In the genomic region with DNA sequence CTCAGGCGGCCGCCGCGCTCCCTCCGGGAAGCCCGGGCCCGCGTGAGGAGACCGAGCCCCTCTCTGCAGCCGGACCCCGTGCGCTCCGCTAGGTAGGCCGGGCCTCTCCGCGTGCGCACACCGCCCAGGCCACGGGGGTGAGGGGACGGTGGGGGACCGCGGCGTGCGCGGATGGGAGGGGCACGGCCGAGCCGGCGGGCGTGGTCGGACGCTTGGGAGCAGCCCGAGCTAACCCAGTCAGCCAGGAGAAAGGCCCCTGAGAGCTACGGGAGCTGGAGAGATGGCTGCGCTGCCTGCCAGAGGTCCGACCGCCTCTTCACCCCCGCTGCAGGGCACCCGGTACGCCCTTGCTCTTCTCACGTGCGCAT, we compare ENCODE assay signal across 8 mouse cellular contexts. TPM values are rescaled to one million over a fixed set of nuclear protein-coding genes. Genes with fewer than 3 reads are reported as not detected.
A peak's percentile ranks its signal among the peaks of the same experiment; 100 is the strongest.
DNase-seq lines count a peak whose midpoint lies in the region; ATAC-seq and TF ChIP-seq lines count a peak whose summit lies in the region.

No protein-coding gene starts in this region.

- peaks cover 28% of the 10 kb centered on the region for H3K36me3 ChIP-seq in embryonic facial prominence, embryonic 15.5 days
- H3K36me3 ChIP-seq in hindbrain, postnatal 0 days (ENCODE audit: insufficient read depth, low read length): peaks cover 20% of the 10 kb centered on the region
- peaks cover 41% of the 10 kb centered on the region for H3K36me3 ChIP-seq in lung, embryonic 14.5 days (ENCODE audit: insufficient read depth)

- H3K27me3 ChIP-seq in embryonic facial prominence, embryonic 15.5 days: 0 out of 2 replicates have a peak, but pooled peaks cover 3% of the 10 kb centered on the region
- H3K27me3 ChIP-seq in hindbrain, postnatal 0 days (ENCODE audit: insufficient read depth, low read length): no peaks in the 10 kb centered on the region
- no peaks in the 10 kb centered on the region for H3K27me3 ChIP-seq in lung, embryonic 14.5 days (ENCODE audit: insufficient read depth, low read length)

- peak overlapping the region; percentile 67 for H3K9ac ChIP-seq in embryonic facial prominence, embryonic 15.5 days
- peak overlapping the region; percentile 97 for H3K9ac ChIP-seq in hindbrain, postnatal 0 days (replicated peaks; ENCODE audit: low read length)
- H3K9ac ChIP-seq in lung, embryonic 14.5 days: peak overlapping the region; percentile 91

- peak; percentile 88 for ATAC-seq in embryonic facial prominence, embryonic 15.5 days (ENCODE audit: insufficient number of reproducible peaks, low FRiP score, low TSS enrichment, low read depth)
- peak; percentile 88 for ATAC-seq in hindbrain, postnatal 0 days
- ATAC-seq in lung, embryonic 14.5 days (ENCODE audit: insufficient read depth): peak; percentile 91

- DNase-seq in kidney, adult 8-10 months: peak; percentile 52 to 56
- DNase-seq in kidney, adult 11 months: no peak
- DNase-seq in MN1 (ENCODE audit: low spot score): peak; percentile 86
- DNase-seq in hindbrain, postnatal 0 days (ENCODE audit: low spot score): peak; percentile 52
- peak; percentile 73 for DNase-seq in lung, embryonic 14.5 days
- DNase-seq in spleen, postnatal 36 days (ENCODE audit: low spot score in 2 of 2): peak; percentile 66 to 67
- no peak for DNase-seq in thymus, postnatal 0 days (ENCODE audit: low spot score)

- H3K4me1 ChIP-seq in embryonic facial prominence, embryonic 15.5 days: peaks cover 24% of the 10 kb centered on the region
- peaks cover 9% of the 10 kb centered on the region; the same call in 1 of the 2 replicates for H3K4me1 ChIP-seq in hindbrain, postnatal 0 days (ENCODE audit: insufficient read depth, low read length)
- 0 out of 2 replicates have a peak, but pooled peaks cover 5% of the 10 kb centered on the region for H3K4me1 ChIP-seq in lung, embryonic 14.5 days (ENCODE audit: insufficient read depth)

- peak overlapping the region; percentile 66 for H3K4me3 ChIP-seq in embryonic facial prominence, embryonic 15.5 days (replicated peaks)
- H3K4me3 ChIP-seq in hindbrain, postnatal 0 days (ENCODE audit: low read length): peak overlapping the region; percentile 94
- H3K4me3 ChIP-seq in lung, embryonic 14.5 days (ENCODE audit: low read depth, low read length): peak overlapping the region; percentile 94

- WGBS in embryonic facial prominence, embryonic 15.5 days: under 1% methylated on average over 37 of the region's 42 CpGs
- WGBS in hindbrain, postnatal 0 days: 1% methylated on average over 42 of the region's 42 CpGs
- WGBS in lung, embryonic 14.5 days: under 1% methylated on average over 39 of the region's 42 CpGs

- no peak for TF ChIP-seq CTCF in hindbrain, postnatal 0 days (IDR thresholded peaks at IDR 0.05; ENCODE audit: low read depth)
- no peak for TF ChIP-seq CTCF in lung, embryonic 14.5 days (IDR thresholded peaks at IDR 0.05; ENCODE audit: low read depth)

- peak overlapping the region; percentile 79 for H3K4me2 ChIP-seq in embryonic facial prominence, embryonic 15.5 days (replicated peaks)
- H3K4me2 ChIP-seq in hindbrain, postnatal 0 days (ENCODE audit: low read depth, low read length): peak overlapping the region; percentile 88
- peak overlapping the region; percentile 89 for H3K4me2 ChIP-seq in lung, embryonic 14.5 days

- H3K27ac ChIP-seq in embryonic facial prominence, embryonic 15.5 days (replicated peaks): peak overlapping the region; percentile 79
- peak overlapping the region; percentile 96 for H3K27ac ChIP-seq in hindbrain, postnatal 0 days
- peak overlapping the region; percentile 87 for H3K27ac ChIP-seq in lung, embryonic 14.5 days (ENCODE audit: low read depth)

- no peaks in the 10 kb centered on the region for H3K9me3 ChIP-seq in embryonic facial prominence, embryonic 15.5 days (replicated peaks)
- H3K9me3 ChIP-seq in hindbrain, postnatal 0 days (ENCODE audit: low read length): no peaks in the 10 kb centered on the region
- H3K9me3 ChIP-seq in lung, embryonic 14.5 days (ENCODE audit: low read depth, low read length): no peaks in the 10 kb centered on the region

RNA-seq across cellular contexts. Expression of a gene that starts 0.4 kb away (rescaled TPM):
- 124 and 129 TPM in 2 replicates for polyA plus RNA-seq in embryonic facial prominence, embryonic 15.5 days (2015; fragmentation: Nextera tagmentation; extraction: Ambion mirVana)
- 85.3 and 96.0 TPM in 2 replicates for total RNA-seq in hindbrain, postnatal 0 days (2014; rRNA removed)
- polyA plus RNA-seq in hindbrain, postnatal 0 days (2015; fragmentation: Nextera tagmentation; extraction: Ambion mirVana): 112 and 116 TPM in 2 replicates
- polyA plus RNA-seq in lung, embryonic 14.5 days (2014; fragmentation: Nextera tagmentation; extraction: Ambion mirVana): 137 and 142 TPM in 2 replicates
- polyA plus RNA-seq in thymus, postnatal 0 days (2015; fragmentation: Nextera tagmentation; extraction: Ambion mirVana): 138 and 142 TPM in 2 replicates

RNA-seq across cellular contexts. Expression of a gene that starts 20.0 kb away (rescaled TPM):
- 27.5 and 28.3 TPM in 2 replicates for polyA plus RNA-seq in embryonic facial prominence, embryonic 15.5 days (2015; fragmentation: Nextera tagmentation; extraction: Ambion mirVana)
- total RNA-seq in hindbrain, postnatal 0 days (2014; rRNA removed): 12.6 and 17.0 TPM in 2 replicates
- polyA plus RNA-seq in hindbrain, postnatal 0 days (2015; fragmentation: Nextera tagmentation; extraction: Ambion mirVana): 9.7 and 10.3 TPM in 2 replicates
- 45.6 and 45.8 TPM in 2 replicates for polyA plus RNA-seq in lung, embryonic 14.5 days (2014; fragmentation: Nextera tagmentation; extraction: Ambion mirVana)
- polyA plus RNA-seq in thymus, postnatal 0 days (2015; fragmentation: Nextera tagmentation; extraction: Ambion mirVana): 144 and 151 TPM in 2 replicates

RNA-seq across cellular contexts. Expression of a gene that starts 22.8 kb away (rescaled TPM):
- polyA plus RNA-seq in embryonic facial prominence, embryonic 15.5 days (2015; fragmentation: Nextera tagmentation; extraction: Ambion mirVana): 4.3 and 6.5 TPM in 2 replicates
- 0.07 and 1.0 TPM in 2 replicates for total RNA-seq in hindbrain, postnatal 0 days (2014; rRNA removed)
- 0.86 and 0.96 TPM in 2 replicates for polyA plus RNA-seq in hindbrain, postnatal 0 days (2015; fragmentation: Nextera tagmentation; extraction: Ambion mirVana)
- polyA plus RNA-seq in lung, embryonic 14.5 days (2014; fragmentation: Nextera tagmentation; extraction: Ambion mirVana): 0.13 and 0.15 TPM in 2 replicates
- 66.2 and 75.4 TPM in 2 replicates for polyA plus RNA-seq in thymus, postnatal 0 days (2015; fragmentation: Nextera tagmentation; extraction: Ambion mirVana)

Comparison
In these comparisons a context has a peak if more than half of its experiments do, and no peak if none do; other contexts are left out.
1. DNase-seq: peak in kidney, adult 8-10 months (2 of 2), MN1 (single experiment), hindbrain, postnatal 0 days (single experiment), lung, embryonic 14.5 days (single experiment) and spleen, postnatal 36 days (2 of 2); none in kidney, adult 11 months (single experiment) and thymus, postnatal 0 days (single experiment).
2. Peak in every context shown above with its lines, with median percentiles within 50 percentile points of each other: ATAC-seq, H3K27ac ChIP-seq, H3K4me2 ChIP-seq, H3K4me3 ChIP-seq and H3K9ac ChIP-seq.